In genomic region chr1:125542008-125542999, GRCm38 (mm10) we compare ENCODE assay signal across 7 mouse cellular contexts. TPM values are rescaled to one million over a fixed set of nuclear protein-coding genes. Genes with fewer than 3 reads are reported as not detected.
A peak's percentile ranks its signal among the peaks of the same experiment; 100 is the strongest.
DNase-seq lines count a peak whose midpoint lies in the region.

No protein-coding gene starts in this region.

- peak; percentile 25 for DNase-seq in layer of hippocampus, adult 9-11 months
- DNase-seq in layer of hippocampus, adult 8-10 months (ENCODE audit: low spot score in 2 of 2) = no peak
- peak; percentile 76 for DNase-seq in adrenal gland, postnatal 10 days
- peak; percentile 73 for DNase-seq in gastrocnemius, postnatal 25 days
- peak; percentile 17 to 40 for DNase-seq in kidney, postnatal 36 days
- no peak for DNase-seq in right cerebral cortex, postnatal 4 days
- DNase-seq in thymus, postnatal 4 days = no peak

RNA-seq across cellular contexts. Expression of gene Slc35f5, which starts 18.1 kb away (rescaled TPM):
- 10 to 100 TPM; 24.2 to 30.2 (median 28.3) TPM for total RNA-seq in layer of hippocampus, adult 8-10 months (2022)
- total RNA-seq in adrenal gland, postnatal 10 days (2021) = 10 to 100 TPM; 41.0 to 45.5 TPM
- 10 to 100 TPM; 18.6 to 18.9 TPM for total RNA-seq in gastrocnemius, postnatal 25 days (2021)

Comparison
In these comparisons a context has a peak if more than half of its experiments do, and no peak if none do; other contexts are left out.
1. DNase-seq: peak in layer of hippocampus, adult 9-11 months (single experiment), adrenal gland, postnatal 10 days (single experiment), gastrocnemius, postnatal 25 days (single experiment) and kidney, postnatal 36 days (2 of 2); none in layer of hippocampus, adult 8-10 months (0 of 2), right cerebral cortex, postnatal 4 days (single experiment) and thymus, postnatal 4 days (single experiment).